Mouse (Mus musculus) testis, adult 2 months (tissue): ENCODE measurements at regions not wholly inside any gene's neighbourhood (a gene's known extent, or its start where the extent isn't known, plus 50 kb on each side); places are given as distances from the start of the nearest gene placed in this dataset.

Experiments
- H3K27ac ChIP-seq: fragments of 200-500 bp; 2 replicates; pipeline ENCODE4 v1.5.1; 2012; ENCODE audit warnings: low read depth, low read length; ENCODE audit not compliant: control insufficient read depth, insufficient read depth
- H3K27me3 ChIP-seq: fragments of 200-500 bp; 2 replicates; pipeline ENCODE4 v1.6.1; 2012; ENCODE audit warnings: mild to moderate bottlenecking, low read length, moderate library complexity; ENCODE audit not compliant: control insufficient read depth, insufficient read depth
- H3K36me3 ChIP-seq: fragments of 200-500 bp; 2 replicates; pipeline ENCODE4 v1.6.1; 2012; ENCODE audit warnings: mild to moderate bottlenecking, low read length; ENCODE audit not compliant: control insufficient read depth, insufficient read depth
- H3K4me1 ChIP-seq: fragments of 200-500 bp; 2 replicates; pipeline ENCODE4 v1.6.1; 2012; ENCODE audit warnings: low read length; ENCODE audit not compliant: control insufficient read depth, insufficient read depth
- H3K4me3 ChIP-seq: fragments of 200-500 bp; 2 replicates; pipeline ENCODE4 v1.5.1; 2012; ENCODE audit warnings: low read depth, mild to moderate bottlenecking, low read length, moderate library complexity, mixed read lengths; ENCODE audit not compliant: control insufficient read depth
- CTCF ChIP-seq: fragments of 200-500 bp; IDR thresholded peaks from 2 replicates; pipeline ENCODE4 v1.5.1; 2012; ENCODE audit warnings: low read depth, mild to moderate bottlenecking, inconsistent platforms, low read length, moderate library complexity; ENCODE audit not compliant: control insufficient read depth, insufficient read depth, insufficient replicate concordance
- POLR2A ChIP-seq: fragments of 200-500 bp; IDR thresholded peaks from 2 replicates; pipeline ENCODE4 v1.6.1; 2012; ENCODE audit warnings: low read depth, mild to moderate bottlenecking, inconsistent platforms, low read length, moderate library complexity; ENCODE audit not compliant: control insufficient read depth

GRCm38 (mm10) chr5:73884998-73885397, 183.2 kb downstream of the Usp46 start:
- H3K4me1 ChIP-seq, result peaks cover 2% of the 10 kb centered on the region; the same call in 1 of the 2 replicates
- TF ChIP-seq POLR2A, result no peak
- no peak for TF ChIP-seq CTCF
- H3K27ac ChIP-seq, result no peak overlapping the region
- H3K27me3 ChIP-seq, result no peaks in the 10 kb centered on the region
- no peaks in the 10 kb centered on the region for H3K36me3 ChIP-seq
- H3K4me3 ChIP-seq, result no peak overlapping the region

GRCm38 (mm10) chr5:73885691-73886090, 182.5 kb downstream of the Usp46 start:
- TF ChIP-seq CTCF (no peak), POLR2A (no peak)
- no peak overlapping the region for H3K4me3 ChIP-seq
- no peaks in the 10 kb centered on the region for H3K36me3 ChIP-seq
- H3K27me3 ChIP-seq, result no peaks in the 10 kb centered on the region
- peaks cover 2% of the 10 kb centered on the region; the same call in 1 of the 2 replicates for H3K4me1 ChIP-seq
- no peak overlapping the region for H3K27ac ChIP-seq

GRCm38 (mm10) chr5:73887306-73887958, 180.8 kb downstream of the Usp46 start:
- Histone ChIP-seq H3K27me3 (no peaks in the 10 kb centered on the region), H3K4me1 (peaks cover 2% of the 10 kb centered on the region; the same call in 1 of the 2 replicates), H3K4me3 (no peak overlapping the region), H3K36me3 (no peaks in the 10 kb centered on the region), H3K27ac (no peak overlapping the region)
- TF ChIP-seq CTCF (no peak), POLR2A (no peak)

- TF ChIP-seq CTCF (no peak), POLR2A (no peak)
- Histone ChIP-seq H3K27me3 (no peaks in the 10 kb centered on the region), H3K4me3 (no peak overlapping the region), H3K4me1 (peaks cover 2% of the 10 kb centered on the region; the same call in 1 of the 2 replicates), H3K36me3 (no peaks in the 10 kb centered on the region), H3K27ac (no peak overlapping the region)
These were observed 179.8 kb downstream of the Usp46 start for GRCm38 (mm10) chr5:73888391-73888790.

- Histone ChIP-seq H3K27me3 (no peaks in the 10 kb centered on the region), H3K36me3 (no peaks in the 10 kb centered on the region), H3K4me3 (no peak overlapping the region), H3K27ac (no peak overlapping the region), H3K4me1 (peaks cover 2% of the 10 kb centered on the region; the same call in 1 of the 2 replicates)
- TF ChIP-seq CTCF (no peak), POLR2A (no peak)
These were observed 178.9 kb downstream of the Usp46 start for GRCm38 (mm10) chr5:73889342-73889741.

- no peak for TF ChIP-seq POLR2A
- H3K27ac ChIP-seq, result no peak overlapping the region
These were observed 177.3 kb downstream of the Usp46 start for GRCm38 (mm10) chr5:73890942-73891341.

GRCm38 (mm10) chr5:73891606-73892005, 176.6 kb downstream of the Usp46 start:
- TF ChIP-seq CTCF, result no peak
- no peak for TF ChIP-seq POLR2A
- Histone ChIP-seq H3K27ac (no peak overlapping the region), H3K36me3 (no peaks in the 10 kb centered on the region), H3K4me3 (no peak overlapping the region), H3K27me3 (no peaks in the 10 kb centered on the region), H3K4me1 (no peaks in the 10 kb centered on the region)

More at GRCm38 (mm10) chr5:73890942-73891341, 177.3 kb downstream of the Usp46 start:
- no peaks in the 10 kb centered on the region for H3K36me3 ChIP-seq
- H3K27me3 ChIP-seq, result no peaks in the 10 kb centered on the region
- H3K4me1 ChIP-seq, result no peaks in the 10 kb centered on the region
- H3K4me3 ChIP-seq, result no peak overlapping the region

- Histone ChIP-seq H3K4me3 (no peak overlapping the region), H3K4me1 (no peaks in the 10 kb centered on the region), H3K27ac (no peak overlapping the region), H3K27me3 (no peaks in the 10 kb centered on the region), H3K36me3 (no peaks in the 10 kb centered on the region)
- TF ChIP-seq POLR2A (no peak), CTCF (no peak)
These were observed 175.6 kb downstream of the Usp46 start for GRCm38 (mm10) chr5:73892440-73893225.
